Mouse (Mus musculus) mammary gland, adult 2 months (tissue): ENCODE data around the gene Camk2b. TPM values are rescaled to one million over a fixed set of nuclear protein-coding genes. Genes with fewer than 3 reads are reported as not detected.

Source experiments
- polyA plus RNA-seq: library from polyadenylated mRNA; depleted of rRNA; stranded (reverse); fragments of >200 nt; gene quantifications from 2 replicates; pipeline ENCODE4 v1.2.3, GENCODE M21; 2012; ENCODE audit warnings: low replicate concordance; rRNA removed

Gene Camk2b
- 5.7 and 15.3 TPM in 2 replicates for polyA plus RNA-seq

GRCm38 (mm10) chr11:6066176-6066575 is at the start of gene Camk2b:
TSS of gene Camk2b (minus strand) at chr11:6066362.

GRCm38 (mm10) chr11:5955546-5956276 is 110.5 kb downstream of the Camk2b start, which contains the start of gene Ykt6:
TSS of gene Ykt6 (plus strand) at chr11:5955693.

GRCm38 (mm10) chr11:5949586-5950352 is 116.4 kb downstream of the Camk2b start, which contains the start of gene Gck:
TSS of gene Gck (minus strand) at chr11:5950081.

Other genes starting within 250 kb of the Camk2b start
- gene Polm, start 228.3 kb downstream of the Camk2b start, polyA plus RNA-seq = 41.3 and 55.8 TPM in 2 replicates
- gene Aebp1, start 204.4 kb downstream of the Camk2b start, polyA plus RNA-seq = 229 and 247 TPM in 2 replicates
- gene Pold2, start 188.1 kb downstream of the Camk2b start, polyA plus RNA-seq = 90.6 and 184 TPM in 2 replicates
- not detected in 2 replicates for gene Myl7, start 167.6 kb downstream of the Camk2b start, polyA plus RNA-seq
- gene Gck, start 116.3 kb downstream of the Camk2b start, polyA plus RNA-seq = 0.44 and 0.52 TPM in 2 replicates
- 46.1 and 72.5 TPM in 2 replicates for gene Ykt6, start 110.7 kb downstream of the Camk2b start, polyA plus RNA-seq
- 0.07 and 0.17 TPM in 2 replicates for gene A730071L15Rik, start 133.7 kb upstream of the Camk2b start, polyA plus RNA-seq
- 32.9 and 61.8 TPM in 2 replicates for gene Nudcd3, start 134.1 kb upstream of the Camk2b start, polyA plus RNA-seq
- 0.20 and 0.50 TPM in 2 replicates for gene Npc1l1, start 163.8 kb upstream of the Camk2b start, polyA plus RNA-seq
- gene Ddx56, start 201.4 kb upstream of the Camk2b start, polyA plus RNA-seq = 27.1 and 33.7 TPM in 2 replicates
- 79.1 and 122 TPM in 2 replicates for gene Tmed4, start 208.5 kb upstream of the Camk2b start, polyA plus RNA-seq
- 169 and 390 TPM in 2 replicates for gene Ogdh, start 225.3 kb upstream of the Camk2b start, polyA plus RNA-seq